31 mouse cellular contexts compared by ENCODE assay signal in genomic region chr5:90353552-90354317, GRCm38 (mm10). TPM values are rescaled to one million over a fixed set of nuclear protein-coding genes. Genes with fewer than 3 reads are reported as not detected.
DNase-seq lines count a peak whose midpoint lies in the region; ATAC-seq lines count a peak whose summit lies in the region.
"Had no signal": no experiment of that assay in that cellular context is flagged by ENCODE, and none has a peak within 500 bp of the region (broad histone marks: within the 10 kb centered on the region; RNA-seq: fewer than 3 reads in every experiment).

No protein-coding gene starts in this region.

- no peaks in the 10 kb centered on the region for H3K27me3 ChIP-seq in liver, embryonic 12.5 days (replicated peaks)
- H3K27me3 ChIP-seq: embryonic facial prominence, embryonic 15.5 days; heart, embryonic 13.5 days; limb, embryonic 15.5 days; lung, embryonic 15.5 days; neural tube, embryonic 15.5 days; Patski; stomach, embryonic 15.5 days had no signal

- H3K4me1 ChIP-seq in liver, embryonic 12.5 days: peaks cover 60% of the 10 kb centered on the region
- H3K4me1 ChIP-seq: embryonic facial prominence, embryonic 15.5 days; limb, embryonic 10.5 days; limb, embryonic 15.5 days; lung, embryonic 15.5 days; stomach, embryonic 15.5 days had no signal

- WGBS in liver, embryonic 12.5 days (ENCODE audit: insufficient replicate concordance): 80% methylated on average over 4 of the region's 4 CpGs

- no peak overlapping the region for H3K27ac ChIP-seq in liver, embryonic 12.5 days
- H3K27ac ChIP-seq: embryonic facial prominence, embryonic 15.5 days; gastrocnemius, adult 2 months; heart, adult 2 months; heart, embryonic 13.5 days; limb, embryonic 10.5 days; limb, embryonic 15.5 days; lung, embryonic 15.5 days; neural tube, embryonic 15.5 days; stomach, embryonic 15.5 days had no signal

- H3K9ac ChIP-seq in liver, embryonic 12.5 days: no peak overlapping the region
- H3K9ac ChIP-seq: embryonic facial prominence, embryonic 15.5 days; heart, embryonic 13.5 days; limb, embryonic 15.5 days; lung, embryonic 15.5 days; neural tube, embryonic 15.5 days; stomach, embryonic 15.5 days had no signal

- peak; percentile 70 for DNase-seq in heart, adult 11 months
- DNase-seq in heart, postnatal 14 days: no peak
- peak; percentile 12 for DNase-seq in ZHBTc4 (ENCODE audit: low read depth, low spot score)
- DNase-seq in adrenal gland, adult 2 months: no peak
- DNase-seq in urinary bladder, postnatal 14 days (ENCODE audit: low spot score): no peak
- DNase-seq: adrenal gland, postnatal 36 days; cerebellum, adult 18-20 months; cerebellum, postnatal 10 days; gastrocnemius, adult 2 months; gastrocnemius, postnatal 36 days; heart, adult 2 months; heart, postnatal 10 days; kidney, adult 8-10 months; kidney, postnatal 10 days; layer of hippocampus, adult 9-11 months; right cerebral cortex, postnatal 25 days had no signal

- no peak overlapping the region for H3K4me3 ChIP-seq in liver, embryonic 12.5 days
- H3K4me3 ChIP-seq: embryonic facial prominence, embryonic 15.5 days; gastrocnemius, adult 2 months; heart, adult 2 months; heart, embryonic 13.5 days; limb, embryonic 10.5 days; limb, embryonic 15.5 days; lung, embryonic 15.5 days; myocyte; neural tube, embryonic 15.5 days; stomach, embryonic 15.5 days had no signal

- 0 out of 2 replicates have a peak overlapping the region, but pooled peaks have one; percentile 14 for H3K4me2 ChIP-seq in liver, embryonic 12.5 days
- H3K4me2 ChIP-seq: embryonic facial prominence, embryonic 15.5 days; heart, embryonic 13.5 days; limb, embryonic 15.5 days; lung, embryonic 15.5 days; midbrain, embryonic 11.5 days; neural tube, embryonic 15.5 days; stomach, embryonic 15.5 days had no signal

- intact Hi-C loops in heart, postnatal 14 days (cut with DNase I): no loop called here

- H3K36me3 ChIP-seq in liver, embryonic 12.5 days: peaks cover 36% of the 10 kb centered on the region
- H3K36me3 ChIP-seq: limb, embryonic 15.5 days; lung, embryonic 15.5 days; neural tube, embryonic 15.5 days; stomach, embryonic 15.5 days had no signal

- no peaks in the 10 kb centered on the region for H3K9me3 ChIP-seq in liver, embryonic 12.5 days (replicated peaks)
- H3K9me3 ChIP-seq: embryonic facial prominence, embryonic 15.5 days; G1E; heart, embryonic 13.5 days; limb, embryonic 10.5 days; limb, embryonic 15.5 days; lung, embryonic 15.5 days; neural tube, embryonic 15.5 days; stomach, embryonic 15.5 days had no signal

- ATAC-seq in liver, embryonic 12.5 days: peak; percentile 81
- ATAC-seq in megakaryocyte-erythroid progenitor cell, adult 5-6 weeks (replicated peaks; ENCODE audit: low FRiP score, low TSS enrichment, poor library complexity, severe bottlenecking): peak; percentile 42
- ATAC-seq: forebrain, embryonic 14.5 days; intestine, embryonic 16.5 days; Patski had no signal

RNA-seq across cellular contexts. Expression of gene Ankrd17, which starts 12.6 kb away (rescaled TPM):
- 10 to 100 TPM; 71.4 to 74.4 TPM for total RNA-seq in heart, postnatal 14 days (2021)
- 16.3 and 17.4 TPM in 2 replicates for polyA plus RNA-seq in liver, embryonic 12.5 days (2016; fragmentation: Nextera tagmentation; extraction: Ambion mirVana)
- total RNA-seq in megakaryocyte-erythroid progenitor cell, adult 5-6 weeks (2014; fragmentation: Nextera tagmentation): 115 and 123 TPM in 2 replicates
- total RNA-seq in megakaryocyte-erythroid progenitor cell, adult 5-6 weeks (2017): 115 and 119 TPM in 2 replicates
- 100 to 1,000 TPM in 1 of 2 experiments, 10 to 100 TPM in 1; 68.6 to 108 TPM for total RNA-seq in adrenal gland, adult 2 months (2021)
- polyA plus RNA-seq in adrenal gland, adult 2 months (2012; rRNA removed): 12.0 and 14.5 TPM in 2 replicates

RNA-seq across cellular contexts. Expression of gene Gm9958, which starts 13.3 kb away (rescaled TPM):
- 1 to 10 TPM in 1 of 2 experiments, under 1 TPM in 1; 1.00 to 1.0 TPM for total RNA-seq in heart, postnatal 14 days (2021)
- polyA plus RNA-seq in liver, embryonic 12.5 days (2016; fragmentation: Nextera tagmentation; extraction: Ambion mirVana): 3.2 and 3.5 TPM in 2 replicates
- 3.3 and 5.2 TPM in 2 replicates for total RNA-seq in megakaryocyte-erythroid progenitor cell, adult 5-6 weeks (2014; fragmentation: Nextera tagmentation)
- total RNA-seq in megakaryocyte-erythroid progenitor cell, adult 5-6 weeks (2017): 1.4 and 2.4 TPM in 2 replicates
- total RNA-seq in adrenal gland, adult 2 months (2021): 1 to 10 TPM; 2.3 to 3.0 TPM
- polyA plus RNA-seq in adrenal gland, adult 2 months (2012; rRNA removed): 0.66 and 1.1 TPM in 2 replicates

Comparison
In these comparisons a context has a peak if more than half of its experiments do, and no peak if none do; other contexts are left out.
1. DNase-seq: peak in heart, adult 11 months (single experiment) and ZHBTc4 (single experiment); none in heart, postnatal 14 days (0 of 2), adrenal gland, adult 2 months (single experiment) and urinary bladder, postnatal 14 days (single experiment).